Mouse (Mus musculus) lung, postnatal 0 days (tissue): ENCODE measurements at regions not wholly inside any gene's neighbourhood (a gene's known extent, or its start where the extent isn't known, plus 50 kb on each side); places are given as distances from the start of the nearest gene placed in this dataset.

ENCODE experiments used
- ATAC-seq: fragments of 200-750 bp; cut with Nextera tagmentation; 2 replicates; pipeline ENCODE4 v1.8.0; 2017; ENCODE audit warnings: moderate library complexity
- DNase-seq: peaks from one replicate; pipeline ENCODE4 v3.0.0-alpha.2; 2016; ENCODE audit warnings: low spot score
- H3K27ac ChIP-seq: fragments of 300-500 bp; sonication (generic); 2 replicates; pipeline ENCODE4 v1.5.1; 2014; ENCODE audit warnings: antibody characterized with exemption, mild to moderate bottlenecking, low read length, mixed read lengths
- H3K27me3 ChIP-seq: fragments of 300-500 bp; sonication (generic); replicated peaks from 2 replicates; pipeline ENCODE4 v1.6.1; 2014; ENCODE audit warnings: low read length, mixed read lengths; ENCODE audit not compliant: insufficient read depth
- H3K36me3 ChIP-seq: fragments of 300-500 bp; sonication (generic); 2 replicates; pipeline ENCODE4 v1.6.1; 2014; ENCODE audit warnings: low read length, mixed read lengths; ENCODE audit not compliant: insufficient read depth
- H3K4me1 ChIP-seq: fragments of 300-500 bp; sonication (generic); 2 replicates; pipeline ENCODE4 v1.6.1; 2014; ENCODE audit warnings: antibody characterized with exemption, low read depth, low read length, mixed read lengths; ENCODE audit not compliant: insufficient read depth
- H3K4me2 ChIP-seq: fragments of 300-500 bp; sonication (generic); replicated peaks from 2 replicates; pipeline ENCODE4 v1.6.1; 2014; ENCODE audit warnings: low read depth, mild to moderate bottlenecking, low read length, moderate library complexity, mixed read lengths
- H3K4me3 ChIP-seq: fragments of 300-500 bp; sonication (generic); 2 replicates; pipeline ENCODE4 v1.5.1; 2014; ENCODE audit warnings: low read depth, low read length
- H3K9ac ChIP-seq: fragments of 300-500 bp; sonication (generic); replicated peaks from 2 replicates; pipeline ENCODE4 v1.6.1; 2014; ENCODE audit warnings: low read depth, mild to moderate bottlenecking
- H3K9me3 ChIP-seq: fragments of 300-500 bp; sonication (generic); 2 replicates; pipeline ENCODE4 v1.6.1; 2016; ENCODE audit warnings: low read length, mixed read lengths
- CTCF ChIP-seq: IDR thresholded peaks from 2 replicates; pipeline ENCODE4 v1.5.1; 2016; ENCODE audit warnings: antibody characterized with exemption, mild to moderate bottlenecking
- EP300 ChIP-seq: IDR thresholded peaks from 2 replicates; pipeline ENCODE4 v1.6.1; 2016; ENCODE audit warnings: antibody characterized with exemption, mild to moderate bottlenecking, control low read depth
- WGBS: fragments of 180-500 bp; shearing (Covaris S2); extraction: QIAGEN DNeasy Blood & Tissue Kit; methylation state at CpG from one replicate; pipeline ENCODE4 v1.1.7; 2014; 5-methylcytosine and 5-hydroxymethylcytosine counted together

- ATAC-seq (no peak), DNase-seq (peak; percentile 53)
- Histone ChIP-seq H3K4me1 (peaks cover 16% of the 10 kb centered on the region; the same call in 1 of the 2 replicates), H3K4me2 (no peak overlapping the region), H3K4me3 (no peak overlapping the region), H3K9ac (no peak overlapping the region), H3K27ac (peak overlapping the region; percentile 97; the same call in 1 of the 2 replicates), H3K27me3 (no peaks in the 10 kb centered on the region), H3K36me3 (no peaks in the 10 kb centered on the region), H3K9me3 (no peaks in the 10 kb centered on the region)
- 45% methylated on average over 9 of the region's 9 CpGs for WGBS
- TF ChIP-seq EP300 (no peak), CTCF (peak; percentile 24)
These were observed 110.5 kb upstream of the Jun start for GRCm38 (mm10) chr4:95162386-95163090.

- no peaks in the 10 kb centered on the region for H3K27me3 ChIP-seq
- no peak overlapping the region for H3K9ac ChIP-seq
- H3K4me3 ChIP-seq, result no peak overlapping the region
- no peaks in the 10 kb centered on the region for H3K36me3 ChIP-seq
- no peak overlapping the region for H3K4me2 ChIP-seq
- peaks cover 13% of the 10 kb centered on the region; the same call in 1 of the 2 replicates for H3K4me1 ChIP-seq
- ATAC-seq (no peak), DNase-seq (no peak)
- no peak overlapping the region for H3K27ac ChIP-seq
- no peaks in the 10 kb centered on the region for H3K9me3 ChIP-seq
- 55% methylated on average over 4 of the region's 4 CpGs for WGBS
- TF ChIP-seq EP300 (no peak), CTCF (no peak)
These were observed 111.4 kb upstream of the Jun start for GRCm38 (mm10) chr4:95163403-95163802.

GRCm38 (mm10) chr4:95166503-95166902 is 114.5 kb upstream of the Jun start:
- TF ChIP-seq EP300, result no peak
- no peak for TF ChIP-seq CTCF
- Histone ChIP-seq H3K9me3 (no peaks in the 10 kb centered on the region), H3K27ac (no peak overlapping the region), H3K9ac (no peak overlapping the region), H3K4me1 (peaks cover 8% of the 10 kb centered on the region; the same call in 1 of the 2 replicates), H3K4me3 (no peak overlapping the region), H3K4me2 (no peak overlapping the region), H3K27me3 (no peaks in the 10 kb centered on the region), H3K36me3 (no peaks in the 10 kb centered on the region)
- WGBS, result 78% methylated on average over 5 of the region's 5 CpGs
- DNase-seq (no peak), ATAC-seq (no peak)

- no peak overlapping the region for H3K27ac ChIP-seq
- no peaks in the 10 kb centered on the region for H3K9me3 ChIP-seq
- TF ChIP-seq EP300, result no peak
- no peak overlapping the region for H3K9ac ChIP-seq
- H3K36me3 ChIP-seq, result no peaks in the 10 kb centered on the region
- H3K4me2 ChIP-seq, result no peak overlapping the region
- H3K4me3 ChIP-seq, result no peak overlapping the region
- 86% methylated on average over 1 of the region's 1 CpGs for WGBS
- no peak for DNase-seq
- H3K4me1 ChIP-seq, result peaks cover 8% of the 10 kb centered on the region; the same call in 1 of the 2 replicates
- no peaks in the 10 kb centered on the region for H3K27me3 ChIP-seq
- ATAC-seq, result no peak
These were observed 115.2 kb upstream of the Jun start for GRCm38 (mm10) chr4:95167216-95167615.

GRCm38 (mm10) chr4:95169702-95170101 is 117.7 kb upstream of the Jun start:
- Histone ChIP-seq H3K27ac (no peak overlapping the region), H3K27me3 (no peaks in the 10 kb centered on the region), H3K9ac (no peak overlapping the region), H3K4me2 (no peak overlapping the region), H3K4me1 (no peaks in the 10 kb centered on the region), H3K4me3 (no peak overlapping the region), H3K36me3 (no peaks in the 10 kb centered on the region), H3K9me3 (no peaks in the 10 kb centered on the region)
- ATAC-seq (no peak), DNase-seq (no peak)
- 31% methylated on average over 2 of the region's 2 CpGs for WGBS
- no peak for TF ChIP-seq CTCF
- no peak for TF ChIP-seq EP300

GRCm38 (mm10) chr4:95177753-95178152 is 125.7 kb upstream of the Jun start:
- DNase-seq, result no peak
- no peak overlapping the region for H3K4me3 ChIP-seq
- H3K4me2 ChIP-seq, result no peak overlapping the region
- H3K36me3 ChIP-seq, result no peaks in the 10 kb centered on the region
- no peak for ATAC-seq
- H3K9me3 ChIP-seq, result no peaks in the 10 kb centered on the region
- TF ChIP-seq CTCF (no peak), EP300 (no peak)
- H3K27me3 ChIP-seq, result no peaks in the 10 kb centered on the region
- WGBS, result 68% methylated on average over 2 of the region's 2 CpGs
- no peak overlapping the region for H3K9ac ChIP-seq
- H3K4me1 ChIP-seq, result no peaks in the 10 kb centered on the region
- H3K27ac ChIP-seq, result no peak overlapping the region
